Mouse (Mus musculus) MEL (cell line): ENCODE measurements around the gene Slc25a28.

Experiments
- CHD2 ChIP-seq: IDR thresholded peaks from 2 replicates; pipeline ENCODE4 v1.6.1; 2011; ENCODE audit warnings: low read length, improper control_type of control experiment
- CTCF ChIP-seq, 3 experiments: IDR thresholded peaks in 2 of 3; conservative IDR thresholded peaks in 1 of 3; 2 replicates each; pipeline ENCODE4 v1.5.1; 2011 to 2012; ENCODE audit warnings: low read length in 3 of 3, low read depth in 2 of 3, mild to moderate bottlenecking in 2 of 3, improper control_type of control experiment in 1 of 3, inconsistent platforms in 1 of 3, mixed read lengths in 1 of 3, moderate library complexity in 1 of 3; ENCODE audit not compliant: control insufficient read depth in 1 of 3, insufficient read depth in 1 of 3, poor library complexity in 1 of 3, severe bottlenecking in 1 of 3
- E2F4 ChIP-seq: IDR thresholded peaks from 2 replicates; pipeline ENCODE4 v1.6.1; 2011; ENCODE audit warnings: low read depth, low read length, improper control_type of control experiment, borderline replicate concordance
- MAFK ChIP-seq: IDR thresholded peaks from 2 replicates; pipeline ENCODE4 v1.6.1; 2011; ENCODE audit warnings: low read depth, mild to moderate bottlenecking, low read length, improper control_type of control experiment, borderline replicate concordance
- MAX ChIP-seq: IDR thresholded peaks from 2 replicates; pipeline ENCODE4 v1.6.1; 2011; ENCODE audit warnings: low read length, improper control_type of control experiment
- MEF2A ChIP-seq: IDR thresholded peaks from 2 replicates; pipeline ENCODE4 v1.6.1; 2014; ENCODE audit warnings: low read depth, mild to moderate bottlenecking, inconsistent platforms, low read length, improper control_type of control experiment; ENCODE audit not compliant: poor library complexity, insufficient replicate concordance, severe bottlenecking; ENCODE audit errors: extremely low read depth
- MYC ChIP-seq: IDR thresholded peaks from 2 replicates; pipeline ENCODE4 v1.6.1; 2011; ENCODE audit warnings: low read depth, mild to moderate bottlenecking, low read length, improper control_type of control experiment, moderate library complexity
- POLR2A ChIP-seq, 2 experiments: IDR thresholded peaks; 2 replicates each; pipeline ENCODE4 v1.6.1; 2011 to 2012; ENCODE audit warnings: low read length in 2 of 2, mild to moderate bottlenecking in 2 of 2, control low read depth in 1 of 2, improper control_type of control experiment in 1 of 2, low read depth in 1 of 2, moderate library complexity in 1 of 2; ENCODE audit not compliant: control insufficient read depth in 1 of 2, insufficient read depth in 1 of 2, poor library complexity in 1 of 2
- TBP ChIP-seq: IDR thresholded peaks from 2 replicates; pipeline ENCODE4 v1.8.0; 2011; ENCODE audit warnings: low read depth, low read length, improper control_type of control experiment
- UBTF ChIP-seq: IDR thresholded peaks from 2 replicates; pipeline ENCODE4 v1.6.1; 2012; ENCODE audit warnings: low read depth, mild to moderate bottlenecking, inconsistent platforms, low read length, improper control_type of control experiment, moderate library complexity, borderline replicate concordance; ENCODE audit not compliant: insufficient read depth
- ZNF384 ChIP-seq: IDR thresholded peaks from 2 replicates; pipeline ENCODE4 v1.6.1; 2012; ENCODE audit warnings: low read depth, mild to moderate bottlenecking, inconsistent platforms, low read length, improper control_type of control experiment

DNA sequence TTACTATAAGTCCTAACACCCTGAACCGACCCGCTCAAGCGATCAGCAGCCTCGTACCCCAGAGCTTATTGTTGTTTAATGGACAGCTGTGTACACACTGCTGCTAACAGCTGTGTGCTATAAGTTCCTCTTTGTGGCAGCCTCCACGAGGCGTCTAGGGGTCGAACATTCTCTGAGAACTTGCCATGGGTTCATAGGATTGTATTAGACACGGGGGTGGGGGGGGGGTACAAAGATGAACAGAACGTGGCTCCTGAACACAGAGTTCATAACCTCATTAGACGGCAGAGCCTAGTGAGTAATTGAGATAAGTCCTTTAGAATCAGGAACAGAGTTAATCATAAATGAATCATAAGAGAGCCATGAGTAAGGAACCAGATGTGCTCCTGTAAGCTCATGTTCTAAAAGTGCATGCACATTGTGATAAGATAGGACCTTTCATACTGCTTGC lies 20.9 kb upstream of the Slc25a28 start:
- no peak for TF ChIP-seq CTCF (IDR thresholded peaks at IDR 0.05 in 2 of 3, conservative IDR thresholded peaks at IDR 0.05 in 1 of 3; ENCODE audit: control insufficient read depth in 1 of 3, insufficient read depth in 1 of 3, low read depth in 2 of 3, low read length in 3 of 3, poor library complexity in 1 of 3, severe bottlenecking in 1 of 3)
- TF ChIP-seq POLR2A (IDR thresholded peaks at IDR 0.05; ENCODE audit: control insufficient read depth in 1 of 2, insufficient read depth in 1 of 2, low read depth in 1 of 2, low read length in 2 of 2, poor library complexity in 1 of 2) = no peak; a peak in 1 of 4 replicates
- TF ChIP-seq CHD2 = no peak
- TF ChIP-seq ZNF384 = no peak
- peak; percentile 95 for TF ChIP-seq MYC
- peak; percentile 60 for TF ChIP-seq TBP
- TF ChIP-seq MAFK = no peak
- TF ChIP-seq E2F4 = no peak
- TF ChIP-seq MAX = peak; percentile 74
- TF ChIP-seq UBTF = no peak
- no peak for TF ChIP-seq MEF2A
